Mouse (Mus musculus): ENCODE measurements at regions not wholly inside any gene's neighbourhood (a gene's known extent, or its start where the extent isn't known, plus 50 kb on each side); places are given as distances from the start of the nearest gene placed in this dataset.

DNA sequence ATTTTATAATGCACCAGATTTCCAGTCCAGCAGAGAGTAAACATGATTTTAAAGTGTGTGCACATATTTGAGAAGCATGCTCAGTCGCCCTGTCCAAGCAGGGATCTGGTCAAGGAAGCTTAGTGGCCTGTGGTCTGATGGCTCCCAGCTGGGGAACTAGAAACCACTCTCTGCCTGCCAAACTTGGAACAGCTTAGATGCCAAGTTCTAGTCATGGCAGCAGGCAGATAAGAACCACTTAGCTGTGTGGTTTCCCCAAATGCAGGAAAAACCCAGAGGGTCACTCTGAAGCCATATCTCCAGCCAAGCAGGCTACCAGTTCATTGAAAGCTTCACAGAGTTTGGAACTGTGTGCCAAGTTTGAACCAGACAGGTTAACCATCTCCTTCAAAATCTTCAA, 86.1 kb downstream of the Fam114a2 start:
- no peak for DNase-seq (ENCODE audit: extremely low spot score)

GRCm38 (mm10) chr11:57431886-57432285, 86.5 kb downstream of the Fam114a2 start:
- DNase-seq (ENCODE audit: extremely low spot score): no peak

GRCm38 (mm10) chr11:57426046-57426805, 92.2 kb downstream of the Fam114a2 start:
- peak; percentile 17 for DNase-seq (ENCODE audit: extremely low spot score)

DNA sequence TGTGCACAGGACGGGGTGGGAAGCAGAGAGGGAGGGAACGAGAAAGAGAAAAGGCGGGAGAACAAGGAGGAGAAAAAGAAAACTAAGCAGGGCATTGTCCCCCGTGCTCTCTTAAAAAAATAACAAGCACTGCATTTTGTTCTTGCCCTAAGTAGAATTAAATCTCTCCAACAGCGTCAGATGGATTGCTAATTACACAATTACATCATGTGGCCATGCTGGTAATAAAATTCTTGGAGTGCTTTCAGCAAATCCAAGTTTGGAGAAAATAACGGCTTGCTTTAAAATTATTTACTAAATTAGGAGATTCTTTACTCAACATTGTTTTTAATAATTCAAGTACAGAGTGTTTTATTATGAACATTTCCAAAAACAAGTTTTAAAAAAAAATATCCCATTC, 99.0 kb downstream of the Fam114a2 start:
- DNase-seq (ENCODE audit: extremely low spot score): no peak

- no peak for DNase-seq (ENCODE audit: extremely low spot score)
Observed at GRCm38 (mm10) chr11:57416011-57416410, 102.4 kb downstream of the Fam114a2 start.

- DNase-seq (ENCODE audit: extremely low spot score): no peak
Observed at GRCm38 (mm10) chr11:57415167-57415566, 103.2 kb downstream of the Fam114a2 start.

DNA sequence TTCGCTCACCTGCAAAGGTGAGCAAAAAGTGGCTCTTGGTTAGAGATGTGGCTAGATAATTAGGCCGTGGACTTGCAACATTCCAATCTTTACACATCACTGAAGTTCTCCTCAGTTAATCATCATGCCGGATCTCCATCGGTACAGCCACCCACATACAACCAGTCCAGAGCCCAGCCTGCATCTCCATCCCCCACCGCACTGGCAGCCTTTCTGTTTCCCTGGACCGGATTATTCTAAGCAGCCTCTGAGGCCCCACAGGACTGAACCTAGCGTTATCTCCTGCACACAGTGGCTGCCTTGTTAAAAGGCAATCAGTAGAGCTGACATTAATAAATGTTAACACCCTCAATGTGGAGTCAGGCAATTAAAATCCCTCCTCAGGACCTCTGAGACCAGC, 103.7 kb downstream of the Fam114a2 start:
- DNase-seq (ENCODE audit: extremely low spot score): no peak

GRCm38 (mm10) chr11:57413271-57413670, 105.1 kb downstream of the Fam114a2 start:
- no peak for DNase-seq (ENCODE audit: extremely low spot score)

DNA sequence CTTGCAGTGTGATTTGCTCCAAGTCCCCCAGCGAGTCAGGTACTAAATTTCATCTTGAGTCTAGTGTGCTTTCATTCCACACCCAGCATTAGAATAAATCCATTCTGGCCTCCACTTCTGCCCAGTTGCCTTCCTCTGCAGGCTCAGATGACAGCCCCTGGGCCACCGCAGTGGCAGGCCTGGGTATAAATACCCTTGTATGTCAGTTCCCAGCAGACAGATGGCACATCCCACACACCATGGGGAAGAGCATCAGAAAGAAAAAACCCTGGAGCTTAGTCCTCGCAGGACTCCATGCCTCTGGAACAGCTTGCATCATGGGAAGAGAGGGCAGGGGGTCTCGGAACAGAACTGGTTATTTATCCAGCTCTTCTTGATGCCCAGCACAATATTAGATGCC, 105.7 kb downstream of the Fam114a2 start:
- no peak for DNase-seq (ENCODE audit: extremely low spot score)

DNA sequence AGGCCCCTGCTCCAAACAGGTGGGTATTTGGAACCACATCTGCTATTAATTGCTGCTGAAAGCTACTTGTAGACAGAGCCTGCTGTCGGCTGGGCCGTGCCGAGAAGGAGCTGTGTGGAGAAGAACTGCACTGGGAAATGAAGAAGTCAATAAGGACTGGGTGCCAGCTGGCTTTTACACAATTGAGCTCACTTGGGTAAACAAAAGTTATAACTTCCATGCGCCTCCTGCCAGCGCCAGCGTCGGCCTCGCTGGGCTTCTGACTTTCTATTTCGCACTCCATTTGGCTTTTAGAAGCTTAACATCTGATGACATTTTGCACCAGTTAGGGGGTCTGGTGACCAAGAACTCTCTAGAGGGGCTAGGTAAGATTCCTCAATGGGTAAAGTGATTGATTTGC, 114.2 kb downstream of the Fam114a2 start:
- DNase-seq (ENCODE audit: extremely low spot score): no peak

GRCm38 (mm10) chr11:57401610-57402009, 116.8 kb downstream of the Fam114a2 start:
- DNase-seq (ENCODE audit: extremely low spot score): no peak

GRCm38 (mm10) chr11:57399366-57399765, 119.1 kb downstream of the Fam114a2 start:
- DNase-seq (ENCODE audit: extremely low spot score): no peak

DNA sequence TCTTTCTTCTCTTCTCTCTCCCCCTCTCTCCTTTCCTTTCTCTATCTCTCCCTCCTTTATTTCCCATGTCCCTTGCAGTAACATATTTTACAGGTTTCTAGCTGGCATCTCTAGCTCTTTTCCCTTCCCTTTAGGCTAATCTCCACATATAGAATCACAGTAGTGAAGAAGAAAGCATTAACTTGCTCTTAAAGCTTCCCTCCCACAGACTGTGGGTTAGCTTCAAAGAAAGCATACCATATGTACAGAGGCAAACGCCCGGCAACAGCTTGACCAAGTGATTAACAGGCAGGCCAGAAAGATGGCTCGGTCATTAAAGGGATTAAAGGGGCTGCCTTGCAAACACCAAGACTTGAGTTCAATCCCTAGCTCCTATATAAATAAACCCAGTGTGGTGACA, 122.0 kb downstream of the Fam114a2 start:
- DNase-seq (ENCODE audit: extremely low spot score): no peak

DNA sequence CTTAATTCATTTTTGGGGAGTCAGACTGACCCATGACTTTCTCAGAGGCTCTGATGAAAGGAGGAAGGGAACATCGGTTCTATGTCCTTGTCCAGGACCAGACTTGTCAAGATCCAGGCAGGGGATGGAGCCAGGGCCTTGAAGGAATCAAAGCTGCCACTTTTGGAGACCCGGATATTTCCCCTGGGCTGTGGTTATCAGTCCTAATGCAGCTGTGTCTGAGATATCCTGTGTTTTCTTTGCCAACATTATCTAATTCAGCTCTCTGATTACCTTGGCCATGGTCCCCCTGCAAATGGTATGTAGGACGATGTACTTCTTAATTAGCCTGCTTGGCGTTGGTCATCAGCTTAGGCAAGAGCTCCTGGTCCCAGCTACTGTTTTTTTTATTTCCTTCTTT, 127.6 kb downstream of the Fam114a2 start:
- no peak for DNase-seq (ENCODE audit: extremely low spot score)

Measured in embryo, embryonic 9.5 days (tissue).